Mouse (Mus musculus) thymus, postnatal 4 days (tissue): ENCODE results near the gene Olfm1.

Experiments used
- DNase-seq: peaks from one replicate; pipeline ENCODE4 v3.0.0; 2021

The Olfm1 gene

GRCm38 (mm10) chr2:28204677-28205466, 12.1 kb downstream of the Olfm1 start:
- DNase-seq: peak; percentile 11

- peak; percentile 76 for DNase-seq
Observed at GRCm38 (mm10) chr2:28205467-28205805, 12.6 kb downstream of the Olfm1 start.

GRCm38 (mm10) chr2:28205870-28206421, 13.2 kb downstream of the Olfm1 start:
- DNase-seq: peak; percentile 12

- no peak for DNase-seq
Observed at GRCm38 (mm10) chr2:28206472-28206871, 13.7 kb downstream of the Olfm1 start.

- no peak for DNase-seq
Observed at GRCm38 (mm10) chr2:28207200-28207750, 14.5 kb downstream of the Olfm1 start.

GRCm38 (mm10) chr2:28208130-28208745, 15.4 kb downstream of the Olfm1 start:
- no peak for DNase-seq

- no peak for DNase-seq
Observed at GRCm38 (mm10) chr2:28209211-28209610, 16.4 kb downstream of the Olfm1 start.

- no peak for DNase-seq
Observed at GRCm38 (mm10) chr2:28209653-28210052, 16.9 kb downstream of the Olfm1 start.

- DNase-seq: no peak
Observed at GRCm38 (mm10) chr2:28210273-28210672, 17.5 kb downstream of the Olfm1 start.

- DNase-seq: no peak
Observed at GRCm38 (mm10) chr2:28211531-28212281, 18.9 kb downstream of the Olfm1 start.

GRCm38 (mm10) chr2:28212911-28213310, 20.1 kb downstream of the Olfm1 start:
- DNase-seq: no peak

- DNase-seq: no peak
Observed at GRCm38 (mm10) chr2:28216211-28216775, 23.5 kb downstream of the Olfm1 start.

GRCm38 (mm10) chr2:28217783-28218182, 25.0 kb downstream of the Olfm1 start:
- DNase-seq: no peak

- DNase-seq: no peak
Observed at GRCm38 (mm10) chr2:28218651-28219356, 26.0 kb downstream of the Olfm1 start.

GRCm38 (mm10) chr2:28219625-28220024, 26.8 kb downstream of the Olfm1 start:
- no peak for DNase-seq

GRCm38 (mm10) chr2:28221803-28222202, 29.0 kb downstream of the Olfm1 start:
- DNase-seq: no peak

GRCm38 (mm10) chr2:28224819-28225218, 32.0 kb downstream of the Olfm1 start:
- no peak for DNase-seq

GRCm38 (mm10) chr2:28225906-28226305, 33.1 kb downstream of the Olfm1 start:
- DNase-seq: no peak

GRCm38 (mm10) chr2:28226971-28227370, 34.2 kb downstream of the Olfm1 start:
- no peak for DNase-seq

GRCm38 (mm10) chr2:28227589-28228191, 34.9 kb downstream of the Olfm1 start:
- DNase-seq: no peak

- no peak for DNase-seq
Observed at GRCm38 (mm10) chr2:28228364-28228763, 35.6 kb downstream of the Olfm1 start.

- no peak for DNase-seq
Observed at GRCm38 (mm10) chr2:28235129-28235528, 42.3 kb downstream of the Olfm1 start.
